Mouse (Mus musculus) CH12.LX (cell line): ENCODE measurements at regions not wholly inside any gene's neighbourhood (a gene's known extent, or its start where the extent isn't known, plus 50 kb on each side); places are given as distances from the start of the nearest gene placed in this dataset.

Experiments used
- CTCF ChIP-seq, 2 experiments: IDR thresholded peaks in 1 of 2; conservative IDR thresholded peaks in 1 of 2; 2 replicates each; pipeline ENCODE4 v1.5.1; 2011 to 2012; ENCODE audit warnings: low read depth in 2 of 2, low read length in 2 of 2, improper control_type of control experiment in 1 of 2, inconsistent platforms in 1 of 2, mild to moderate bottlenecking in 1 of 2, moderate library complexity in 1 of 2
- E2F4 ChIP-seq: IDR thresholded peaks from 2 replicates; pipeline ENCODE4 v1.6.1; 2011; ENCODE audit warnings: low read depth, low read length, improper control_type of control experiment; ENCODE audit not compliant: insufficient replicate concordance

DNA sequence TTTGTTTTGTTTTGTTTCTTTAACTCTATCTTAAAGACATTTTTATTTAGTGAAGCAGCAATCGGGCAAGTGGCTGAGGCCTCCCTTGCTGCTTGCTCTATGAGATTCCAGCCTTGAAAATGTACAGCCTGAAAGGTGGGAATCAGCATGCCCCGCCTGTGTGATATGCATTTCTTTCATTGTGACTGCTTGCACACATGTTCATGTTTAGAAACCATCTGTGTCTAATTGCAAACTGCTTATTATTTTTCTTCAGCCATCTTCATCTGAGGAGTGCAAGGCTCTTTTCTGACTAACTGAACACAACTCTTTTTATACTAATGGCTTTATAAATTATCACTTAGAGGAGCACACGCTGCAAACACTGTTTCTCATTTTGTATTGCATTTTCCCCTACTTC lies 449.0 kb upstream of the Sptlc3 start:
- no peak for TF ChIP-seq E2F4
- no peak for TF ChIP-seq CTCF (conservative IDR thresholded peaks at IDR 0.05 in 1 of 2, IDR thresholded peaks at IDR 0.05 in 1 of 2; ENCODE audit: low read depth in 2 of 2, low read length in 2 of 2)
